Mouse (Mus musculus) liver, embryonic 14.5 days (tissue): ENCODE data around the gene Copg1.

ENCODE experiments used
- CTCF ChIP-seq: IDR thresholded peaks from 2 replicates; pipeline ENCODE4 v1.5.1; 2016; ENCODE audit warnings: antibody characterized with exemption, low read depth, control low read depth
- EP300 ChIP-seq: IDR thresholded peaks from 2 replicates; pipeline ENCODE4 v1.6.1; 2016; ENCODE audit warnings: antibody characterized with exemption, low read depth

DNA sequence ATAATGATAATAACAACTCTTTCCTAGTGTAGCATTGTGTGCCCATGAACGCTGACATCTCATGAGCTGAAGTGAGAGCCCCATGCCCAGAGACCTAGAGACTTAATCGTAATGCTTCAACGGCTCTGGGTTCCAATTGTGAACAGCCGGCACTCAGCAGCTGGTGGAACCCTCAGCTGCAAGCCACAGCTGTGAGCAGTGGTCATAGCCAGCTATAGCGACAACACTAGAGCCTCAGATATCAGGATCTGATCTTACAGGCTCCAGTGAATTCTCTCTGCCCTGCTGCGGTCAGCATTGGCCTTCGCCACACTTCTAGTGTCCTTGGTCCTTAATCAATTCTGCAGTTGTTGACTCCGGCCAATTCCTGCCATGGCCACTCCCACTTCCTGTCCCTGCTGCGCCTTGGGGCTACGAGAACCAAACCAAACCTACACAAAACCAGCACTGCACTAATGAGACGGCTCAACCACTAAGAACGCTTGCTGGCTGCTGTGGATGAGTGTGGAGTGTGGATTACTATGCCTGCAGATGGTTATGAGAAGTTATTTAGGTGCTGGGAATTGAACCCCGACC is 11.5 kb upstream of the Copg1 start:
- TF ChIP-seq CTCF: no peak
- TF ChIP-seq EP300: no peak
